Mouse (Mus musculus): ENCODE data around the gene Ankdd1a. TPM values are rescaled to one million over a fixed set of nuclear protein-coding genes. Genes with fewer than 3 reads are reported as not detected.

Ankdd1a gene
- total and polyA plus RNA-seq, 3 experiments = 0.06 TPM; not detected in 2

GRCm38 (mm10) chr9:65555621-65556020 lies 35.6 kb upstream of the Ankdd1a start:
- no peaks in the 10 kb centered on the region for H3K79me2 ChIP-seq (ENCODE audit: control insufficient read depth, insufficient read depth, low read length, poor library complexity)
- H3K36me3 ChIP-seq (ENCODE audit: control insufficient read depth in 1 of 2, insufficient read depth in 2 of 2, low read length in 2 of 2) = peaks cover 0 to 38% of the 10 kb centered on the region in 2 experiments; a peak in 2 of 4 replicates
- no peak for TF ChIP-seq ZMIZ1 (IDR thresholded peaks at IDR 0.05; ENCODE audit: low read depth, low read length)
- TF ChIP-seq NELFE (IDR thresholded peaks at IDR 0.05; ENCODE audit: low read depth, low read length) = 0 out of 2 replicates have a peak, but pooled peaks have one; percentile 3
- no peaks in the 10 kb centered on the region for H3K9me3 ChIP-seq (replicated peaks; ENCODE audit: insufficient read depth, low read length)
- H3K9ac ChIP-seq (ENCODE audit: control insufficient read depth, low read depth, low read length, poor library complexity, severe bottlenecking) = peak overlapping the region; percentile 39; the same call in 1 of the 2 replicates
- H3K27me3 ChIP-seq (ENCODE audit: control insufficient read depth in 1 of 2, insufficient read depth in 2 of 2, low read length in 2 of 2) = no peaks in the 10 kb centered on the region
- H3K4me3 ChIP-seq (ENCODE audit: control insufficient read depth in 1 of 2, insufficient read depth in 1 of 2, low read depth in 2 of 2, low read length in 2 of 2) = no peak overlapping the region
- DNase-seq (ENCODE audit: low read depth, low spot score) = no peak
- peak overlapping the region; percentile 86 for H3K27ac ChIP-seq (ENCODE audit: control insufficient read depth, low read depth, low read length)
- H3K4me1 ChIP-seq (ENCODE audit: control insufficient read depth in 1 of 2, insufficient read depth in 2 of 2, low read length in 2 of 2) = peaks cover 14 to 39% of the 10 kb centered on the region in 2 experiments

DNA sequence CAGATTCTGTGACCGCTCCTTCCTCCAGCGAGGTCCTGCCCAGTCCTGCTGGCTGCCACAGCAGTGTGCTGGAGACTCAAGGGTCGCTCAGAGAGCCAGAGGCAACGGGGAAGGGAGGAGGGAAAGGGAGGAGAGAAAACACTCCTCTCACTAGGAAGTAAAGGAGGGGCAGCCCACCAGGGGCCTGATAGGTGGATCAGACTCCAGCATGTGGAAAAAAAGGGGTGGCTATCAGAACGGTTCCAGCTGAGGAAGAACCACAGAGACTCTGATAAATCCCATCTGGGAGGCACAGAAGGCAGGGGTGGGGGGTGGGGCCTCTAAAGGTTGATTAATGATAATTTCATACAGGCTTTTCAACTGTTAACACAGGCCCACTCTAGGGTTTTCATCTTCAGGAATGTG lies 35.0 kb upstream of the Ankdd1a start:
- peak overlapping the region; percentile 86 for H3K27ac ChIP-seq (ENCODE audit: control insufficient read depth, low read depth, low read length)
- TF ChIP-seq ETS1 (IDR thresholded peaks at IDR 0.05; ENCODE audit: low read depth, low read length) = peak; percentile 100
- peak; percentile 88 for TF ChIP-seq MAZ (IDR thresholded peaks at IDR 0.05; ENCODE audit: low read depth, low read length)
- no peak for TF ChIP-seq SMC3 (IDR thresholded peaks at IDR 0.05; ENCODE audit: low read depth, low read length)
- TF ChIP-seq EP300 (IDR thresholded peaks at IDR 0.05; ENCODE audit: low read depth in 1 of 2, low read length in 2 of 2) = peak; percentile 94 to 99
- no peak for TF ChIP-seq HCFC1 (IDR thresholded peaks at IDR 0.05; ENCODE audit: low read depth, low read length)
- no peak for TF ChIP-seq ZKSCAN1 (IDR thresholded peaks at IDR 0.05; ENCODE audit: low read depth, low read length)
- TF ChIP-seq E2F4 (IDR thresholded peaks at IDR 0.05; ENCODE audit: borderline replicate concordance, low read depth, low read length) = no peak
- TF ChIP-seq KAT2A (conservative IDR thresholded peaks at IDR 0.05; ENCODE audit: low read depth, low read length) = no peak
- TF ChIP-seq MEF2A (IDR thresholded peaks at IDR 0.05; ENCODE audit: extremely low read depth, insufficient replicate concordance, low read depth, low read length, poor library complexity, severe bottlenecking) = peak; percentile 61; the same call in 1 of the 2 replicates
- peak; percentile 97 for TF ChIP-seq GATA1 (IDR thresholded peaks at IDR 0.05; ENCODE audit: low read depth, low read length)
- peak; percentile 87 for TF ChIP-seq ZNF384 (IDR thresholded peaks at IDR 0.05; ENCODE audit: low read depth, low read length)
- TF ChIP-seq RAD21 (IDR thresholded peaks at IDR 0.05; ENCODE audit: low read depth, low read length) = no peak
- TF ChIP-seq NELFE (IDR thresholded peaks at IDR 0.05; ENCODE audit: low read depth, low read length) = peak; percentile 28; the same call in 1 of the 2 replicates
- peak; percentile 98 for TF ChIP-seq TCF12 (IDR thresholded peaks at IDR 0.05; ENCODE audit: low read depth, low read length)
- no peak; the same call in 1 of the 2 replicates for TF ChIP-seq ELF1 (IDR thresholded peaks at IDR 0.05; ENCODE audit: low read depth, low read length)
- TF ChIP-seq SIN3A (IDR thresholded peaks at IDR 0.05; ENCODE audit: low read length) = peak; percentile 95
- 0 out of 2 replicates have a peak, but pooled peaks have one; percentile 23 for TF ChIP-seq POLR2AphosphoS2 (IDR thresholded peaks at IDR 0.05; ENCODE audit: low read length)
- TF ChIP-seq TAL1 (IDR thresholded peaks at IDR 0.05; ENCODE audit: low read length) = peak; percentile 83
- peak; percentile 63 for TF ChIP-seq MYC (IDR thresholded peaks at IDR 0.05; ENCODE audit: low read depth, low read length)
- no peak for TF ChIP-seq ZC3H11A (IDR thresholded peaks at IDR 0.05; ENCODE audit: low read depth, low read length)
- TF ChIP-seq POLR2AphosphoS5 (IDR thresholded peaks at IDR 0.05; ENCODE audit: borderline replicate concordance, low read depth, low read length) = no peak
- no peak for TF ChIP-seq USF1 (IDR thresholded peaks at IDR 0.05; ENCODE audit: low read depth, low read length)
- TF ChIP-seq GABPA (IDR thresholded peaks at IDR 0.05; ENCODE audit: low read depth, low read length) = no peak
- TF ChIP-seq TBP (IDR thresholded peaks at IDR 0.05; ENCODE audit: low read depth, low read length) = no peak
- TF ChIP-seq ZMIZ1 (IDR thresholded peaks at IDR 0.05; ENCODE audit: low read depth, low read length) = peak; percentile 43; the same call in 1 of the 2 replicates
- TF ChIP-seq UBTF (IDR thresholded peaks at IDR 0.05; ENCODE audit: borderline replicate concordance, insufficient read depth, low read depth, low read length) = no peak
- no peak for TF ChIP-seq USF2 (IDR thresholded peaks at IDR 0.05; ENCODE audit: borderline replicate concordance in 1 of 2, insufficient read depth in 1 of 2, low read depth in 1 of 2, low read length in 2 of 2)
- peak; percentile 68; the same call in 1 of the 2 replicates for TF ChIP-seq MXI1 (IDR thresholded peaks at IDR 0.05; ENCODE audit: low read depth, low read length)
- TF ChIP-seq MYB (IDR thresholded peaks at IDR 0.05; ENCODE audit: low read depth, low read length) = peak; percentile 86
- peak; percentile 56 for TF ChIP-seq BHLHE40 (IDR thresholded peaks at IDR 0.05; ENCODE audit: borderline replicate concordance, low read depth, low read length)

More for the DNA sequence above, 35.0 kb upstream of the Ankdd1a start:
- no peaks in the 10 kb centered on the region for H3K27me3 ChIP-seq (ENCODE audit: control insufficient read depth in 1 of 2, insufficient read depth in 2 of 2, low read length in 2 of 2)
- peaks cover 14 to 42% of the 10 kb centered on the region in 2 experiments for H3K4me1 ChIP-seq (ENCODE audit: control insufficient read depth in 1 of 2, insufficient read depth in 2 of 2, low read length in 2 of 2)
- no peaks in the 10 kb centered on the region for H3K9me3 ChIP-seq (replicated peaks; ENCODE audit: insufficient read depth, low read length)
- no peaks in the 10 kb centered on the region for H3K79me2 ChIP-seq (ENCODE audit: control insufficient read depth, insufficient read depth, low read length, poor library complexity)
- peak overlapping the region; percentile 13 to 25; a peak in 3 of 4 replicates for H3K4me3 ChIP-seq (ENCODE audit: control insufficient read depth in 1 of 2, insufficient read depth in 1 of 2, low read depth in 2 of 2, low read length in 2 of 2)
- peak overlapping the region; percentile 50 for H3K9ac ChIP-seq (ENCODE audit: control insufficient read depth, low read depth, low read length, poor library complexity, severe bottlenecking)
- peak; percentile 94 for DNase-seq (ENCODE audit: low read depth, low spot score)
- peaks cover 0 to 40% of the 10 kb centered on the region in 2 experiments; a peak in 2 of 4 replicates for H3K36me3 ChIP-seq (ENCODE audit: control insufficient read depth in 1 of 2, insufficient read depth in 2 of 2, low read length in 2 of 2)

Measured in MEL (cell line).